Mouse (Mus musculus) midbrain, embryonic 14.5 days (tissue): ENCODE measurements around the gene Eva1a. TPM values are rescaled to one million over a fixed set of nuclear protein-coding genes. Genes with fewer than 3 reads are reported as not detected.
A peak's percentile ranks its signal among the peaks of the same experiment; 100 is the strongest.

ENCODE experiments used
- ATAC-seq: fragments of 200-750 bp; cut with Nextera tagmentation; 2 replicates; pipeline ENCODE4 v1.8.0; 2017; ENCODE audit warnings: moderate number of reproducible peaks, moderate library complexity; ENCODE audit not compliant: low FRiP score, low TSS enrichment
- DNase-seq: peaks from one replicate; pipeline ENCODE4 v3.0.0-alpha.2; 2015
- H3K27ac ChIP-seq: fragments of 300-500 bp; sonication (generic); replicated peaks from 2 replicates; pipeline ENCODE4 v1.5.1; 2014; ENCODE audit warnings: mild to moderate bottlenecking, low read depth, low read length, moderate library complexity
- H3K27me3 ChIP-seq: fragments of 300-500 bp; sonication (generic); 2 replicates; pipeline ENCODE4 v1.6.1; 2014; ENCODE audit warnings: low read length, control low read depth, mixed read lengths; ENCODE audit not compliant: control insufficient read depth, insufficient read depth
- H3K36me3 ChIP-seq: fragments of 300-500 bp; sonication (generic); 2 replicates; pipeline ENCODE4 v1.6.1; 2014; ENCODE audit warnings: low read length, control low read depth; ENCODE audit not compliant: control insufficient read depth, insufficient read depth
- H3K4me1 ChIP-seq: fragments of 300-500 bp; sonication (generic); 2 replicates; pipeline ENCODE4 v1.6.1; 2014; ENCODE audit warnings: mild to moderate bottlenecking, antibody characterized with exemption, low read length, control low read depth; ENCODE audit not compliant: control insufficient read depth, insufficient read depth
- H3K4me2 ChIP-seq: fragments of 300-500 bp; sonication (generic); 2 replicates; pipeline ENCODE4 v1.6.1; 2014; ENCODE audit warnings: mild to moderate bottlenecking, low read length, moderate library complexity
- H3K4me3 ChIP-seq: fragments of 300-500 bp; sonication (generic); replicated peaks from 2 replicates; pipeline ENCODE4 v1.5.1; 2014; ENCODE audit warnings: low read depth, low read length
- H3K9ac ChIP-seq: fragments of 300-500 bp; sonication (generic); replicated peaks from 2 replicates; pipeline ENCODE4 v1.6.1; 2014; ENCODE audit warnings: mild to moderate bottlenecking, low read length, moderate library complexity
- H3K9me3 ChIP-seq: fragments of 300-500 bp; sonication (generic); 2 replicates; pipeline ENCODE4 v1.6.1; 2016; ENCODE audit warnings: low read length, control low read depth, mixed read lengths; ENCODE audit not compliant: control insufficient read depth
- WGBS: fragments of 180-500 bp; shearing (Covaris S2); extraction: QIAGEN DNeasy Blood & Tissue Kit; methylation state at CpG from one replicate; pipeline ENCODE4 v1.1.7; 2014; 5-methylcytosine and 5-hydroxymethylcytosine counted together
- polyA plus RNA-seq: library from polyadenylated mRNA; unstranded; fragments of >200 nt; fragmentation: Nextera tagmentation; extraction: Ambion mirVana; gene quantifications from 2 replicates; pipeline ENCODE4 v1.2.1, GENCODE M21; 2014

Gene Eva1a
- polyA plus RNA-seq, 1 experiment from 2014 or later = 0.63 TPM

- WGBS = 100% methylated on average over 2 of the region's 2 CpGs
- no peaks in the 10 kb centered on the region for H3K27me3 ChIP-seq
- no peaks in the 10 kb centered on the region for H3K36me3 ChIP-seq
- no peak for ATAC-seq
- no peak overlapping the region for H3K4me2 ChIP-seq
- H3K9ac ChIP-seq = no peak overlapping the region
- no peak for DNase-seq
- no peaks in the 10 kb centered on the region for H3K9me3 ChIP-seq
- no peak overlapping the region for H3K4me3 ChIP-seq
- no peak overlapping the region for H3K27ac ChIP-seq
- no peaks in the 10 kb centered on the region for H3K4me1 ChIP-seq
Observed at GRCm38 (mm10) chr6:82125134-82125533, 84.3 kb downstream of the Eva1a start.

GRCm38 (mm10) chr6:82127827-82128226 lies 87.0 kb downstream of the Eva1a start:
- H3K4me3 ChIP-seq = no peak overlapping the region
- H3K9ac ChIP-seq = no peak overlapping the region
- no peak overlapping the region for H3K4me2 ChIP-seq
- WGBS = 88% methylated on average over 9 of the region's 9 CpGs
- H3K36me3 ChIP-seq = no peaks in the 10 kb centered on the region
- no peaks in the 10 kb centered on the region for H3K4me1 ChIP-seq
- no peak for DNase-seq
- no peak overlapping the region for H3K27ac ChIP-seq
- no peak for ATAC-seq
- H3K27me3 ChIP-seq = no peaks in the 10 kb centered on the region
- no peaks in the 10 kb centered on the region for H3K9me3 ChIP-seq

DNA sequence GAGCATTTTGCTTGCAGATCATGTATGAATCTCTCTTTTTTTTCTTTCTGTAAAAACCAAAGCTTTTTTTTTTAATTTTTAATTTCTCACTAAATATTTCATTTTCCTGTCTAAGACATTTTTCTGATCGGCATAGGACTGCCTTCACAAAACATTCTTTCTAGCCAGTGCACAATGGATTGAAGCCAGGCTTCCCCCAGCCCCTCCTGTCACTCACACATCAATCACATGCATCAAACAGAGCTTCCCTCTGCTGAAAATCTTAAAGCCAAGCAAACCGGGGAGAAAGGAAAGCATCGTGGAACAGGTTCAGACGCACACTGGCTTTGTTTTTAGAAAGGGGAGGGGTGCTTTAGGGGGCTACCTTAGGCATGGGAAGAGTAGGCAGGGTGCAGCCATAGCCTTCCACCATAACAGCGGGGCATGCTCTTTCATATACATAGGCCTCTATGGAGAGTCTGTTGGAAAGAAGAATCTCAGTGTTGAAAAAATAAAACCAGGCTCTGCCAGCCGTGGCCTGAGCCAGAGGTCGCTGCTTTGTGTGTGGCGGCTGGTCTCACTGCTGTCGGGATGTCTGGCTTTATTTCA lies 88.9 kb downstream of the Eva1a start:
- DNase-seq (peak; percentile 23), ATAC-seq (no peak)
- no peak overlapping the region for H3K9ac ChIP-seq
- H3K36me3 ChIP-seq = no peaks in the 10 kb centered on the region
- H3K27ac ChIP-seq = no peak overlapping the region
- no peaks in the 10 kb centered on the region for H3K4me1 ChIP-seq
- no peak overlapping the region for H3K4me3 ChIP-seq
- no peaks in the 10 kb centered on the region for H3K27me3 ChIP-seq
- no peaks in the 10 kb centered on the region for H3K9me3 ChIP-seq
- no peak overlapping the region for H3K4me2 ChIP-seq
- 54% methylated on average over 9 of the region's 9 CpGs for WGBS

DNA sequence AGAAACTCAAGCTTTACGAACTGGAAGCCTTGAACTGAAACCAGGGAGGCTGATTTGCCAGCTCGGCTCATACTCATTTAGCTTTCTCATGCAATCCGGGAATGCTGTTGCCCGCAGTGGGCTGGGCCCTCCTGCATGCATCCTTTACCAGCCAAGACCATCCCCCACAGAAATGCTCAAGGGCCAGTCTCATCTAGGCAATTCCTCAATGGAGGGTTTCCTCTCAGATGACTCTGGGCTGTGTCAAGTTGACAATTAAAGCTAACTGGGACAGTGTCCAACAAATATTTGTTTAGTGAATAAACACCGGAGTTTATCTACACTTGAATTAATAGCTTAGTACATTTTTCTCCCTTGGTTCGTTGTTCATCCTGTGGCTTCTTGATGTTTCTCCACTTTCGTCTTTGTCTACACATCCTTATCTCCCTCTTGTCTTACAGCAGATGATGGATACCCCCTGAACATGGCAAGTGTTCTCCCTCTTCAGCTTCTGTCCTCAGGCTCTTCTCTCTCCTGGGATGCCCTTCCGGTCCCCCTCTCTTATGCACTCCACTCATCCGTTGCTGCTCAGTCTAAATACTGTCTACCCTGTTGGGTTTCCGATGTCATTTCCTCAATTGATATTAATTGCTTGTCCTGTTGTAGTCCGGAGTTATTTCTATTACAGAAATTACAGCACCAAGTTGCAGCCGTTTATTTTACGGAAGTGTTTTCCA lies 92.2 kb downstream of the Eva1a start:
- WGBS = 84% methylated on average over 13 of the region's 13 CpGs
- H3K9ac ChIP-seq = no peak overlapping the region
- no peaks in the 10 kb centered on the region for H3K4me1 ChIP-seq
- H3K9me3 ChIP-seq = no peaks in the 10 kb centered on the region
- ATAC-seq (no peak), DNase-seq (no peak)
- no peaks in the 10 kb centered on the region for H3K36me3 ChIP-seq
- H3K4me2 ChIP-seq = no peak overlapping the region
- H3K27ac ChIP-seq = no peak overlapping the region
- H3K4me3 ChIP-seq = no peak overlapping the region
- H3K27me3 ChIP-seq = no peaks in the 10 kb centered on the region

DNA sequence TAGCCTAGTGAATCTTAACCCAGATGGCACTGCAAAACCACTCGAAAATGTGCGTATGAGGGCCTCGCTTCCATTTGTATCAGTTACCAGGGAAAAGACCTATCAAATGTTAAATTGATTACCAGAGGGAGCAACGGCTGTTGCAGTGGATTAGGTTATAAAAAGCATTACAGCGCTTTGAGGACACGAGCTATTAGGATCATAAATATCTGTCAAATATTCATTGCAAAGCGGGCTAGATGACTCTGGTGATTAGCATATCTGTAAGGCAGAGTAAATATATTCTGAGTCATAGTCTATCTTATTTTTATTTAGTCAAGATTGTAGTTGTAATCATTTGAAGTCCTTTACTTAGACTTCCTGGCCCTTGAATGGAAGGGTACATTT lies 92.7 kb downstream of the Eva1a start:
- Histone ChIP-seq H3K27me3 (no peaks in the 10 kb centered on the region), H3K36me3 (no peaks in the 10 kb centered on the region), H3K27ac (no peak overlapping the region), H3K4me2 (no peak overlapping the region), H3K4me3 (no peak overlapping the region), H3K9me3 (no peaks in the 10 kb centered on the region), H3K4me1 (no peaks in the 10 kb centered on the region), H3K9ac (no peak overlapping the region)
- DNase-seq (no peak), ATAC-seq (no peak)
- WGBS = 73% methylated on average over 7 of the region's 7 CpGs

DNA sequence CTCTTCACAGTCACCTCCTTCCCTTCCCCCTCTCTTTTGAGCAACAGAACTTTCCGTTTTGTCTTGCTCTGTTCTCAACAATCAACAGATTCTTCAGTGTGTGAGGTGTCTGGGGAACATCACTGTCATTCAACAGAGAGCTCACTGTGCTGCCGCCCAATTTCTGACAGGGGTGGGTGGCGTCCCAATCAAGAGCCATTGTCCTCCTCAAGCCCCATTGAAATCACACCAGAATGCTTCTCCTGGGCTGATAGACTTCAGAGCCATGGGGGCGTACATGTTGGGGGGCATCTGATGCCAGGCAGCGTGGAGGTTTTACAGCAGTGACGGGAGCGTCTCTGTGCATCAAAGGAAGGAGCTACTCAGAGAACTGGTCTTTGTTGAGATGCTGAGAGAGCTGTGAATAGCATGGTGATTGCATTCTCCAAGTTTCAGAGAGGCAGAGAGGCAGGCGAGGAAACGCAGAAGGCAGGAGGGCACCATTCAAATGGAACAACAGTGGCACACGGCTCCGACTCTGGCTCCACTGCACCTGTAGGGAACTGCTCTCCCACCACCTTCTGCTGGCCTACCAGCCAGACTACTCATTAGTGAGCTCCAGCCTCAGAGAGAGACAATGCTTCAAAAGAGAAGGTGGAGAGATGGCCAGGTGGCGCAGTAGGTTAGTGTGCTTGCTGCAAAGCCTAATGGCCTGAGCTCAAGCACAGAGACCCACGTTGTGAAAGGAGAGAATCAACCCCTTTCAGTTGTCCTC lies 95.3 kb downstream of the Eva1a start:
- DNase-seq (no peak), ATAC-seq (no peak)
- 44% methylated on average over 13 of the region's 13 CpGs for WGBS
- Histone ChIP-seq H3K4me1 (no peaks in the 10 kb centered on the region), H3K9ac (no peak overlapping the region), H3K36me3 (no peaks in the 10 kb centered on the region), H3K4me2 (no peak overlapping the region), H3K27ac (no peak overlapping the region), H3K27me3 (no peaks in the 10 kb centered on the region), H3K9me3 (no peaks in the 10 kb centered on the region), H3K4me3 (no peak overlapping the region)

Other genes with a start within 250 kb of the Eva1a start
- 10.1 and 12.4 TPM in 2 replicates for gene Gcfc2, start 117.4 kb upstream of the Eva1a start, polyA plus RNA-seq
- gene Mrpl19, start 75.1 kb upstream of the Eva1a start, polyA plus RNA-seq = 31.5 and 34.0 TPM in 2 replicates